Mouse (Mus musculus) lung, postnatal 0 days (tissue): ENCODE results near the gene Dnm3.

ENCODE experiments used
- CTCF ChIP-seq: IDR thresholded peaks from 2 replicates; pipeline ENCODE4 v1.5.1; 2016; ENCODE audit warnings: antibody characterized with exemption, mild to moderate bottlenecking
- EP300 ChIP-seq: IDR thresholded peaks from 2 replicates; pipeline ENCODE4 v1.6.1; 2016; ENCODE audit warnings: antibody characterized with exemption, mild to moderate bottlenecking, control low read depth

- TF ChIP-seq EP300 (no peak), CTCF (no peak)
Measured at GRCm38 (mm10) chr1:162218530-162219180, 259.2 kb downstream of the Dnm3 start.
